Mouse (Mus musculus) olfactory bulb, adult 2 months (tissue): ENCODE data around the gene Hoxc12.

Source experiments
- CTCF ChIP-seq: fragments of 200-500 bp; IDR thresholded peaks from 2 replicates; pipeline ENCODE4 v1.5.1; 2012; ENCODE audit warnings: low read depth, mild to moderate bottlenecking, low read length, moderate library complexity; ENCODE audit not compliant: insufficient read depth
- POLR2A ChIP-seq: fragments of 200-500 bp; IDR thresholded peaks from 2 replicates; pipeline ENCODE4 v1.6.1; 2012; ENCODE audit warnings: mild to moderate bottlenecking, low read depth, low read length, moderate library complexity; ENCODE audit not compliant: insufficient read depth

GRCm38 (mm10) chr15:102921053-102922011 lies 15.2 kb upstream of the Hoxc12 start, which contains the start of gene Hoxc13:
- TF ChIP-seq CTCF = no peak
- TF ChIP-seq POLR2A = no peak
